Mouse (Mus musculus) forebrain, embryonic 14.5 days (tissue): Measurements from ENCODE around the gene Pde4c. TPM values are rescaled to one million over a fixed set of nuclear protein-coding genes. Genes with fewer than 3 reads are reported as not detected.

Source experiments
- ATAC-seq: fragments of 200-750 bp; cut with Nextera tagmentation; 2 replicates; pipeline ENCODE4 v1.8.0; 2017; ENCODE audit warnings: mild to moderate bottlenecking, moderate library complexity
- DNase-seq: peaks from one replicate; pipeline ENCODE4 v3.0.0-alpha.2; 2015; ENCODE audit warnings: low spot score
- H3K27ac ChIP-seq: fragments of 300-500 bp; sonication (generic); 2 replicates; pipeline ENCODE4 v1.5.1; 2014; ENCODE audit warnings: low read depth, mild to moderate bottlenecking, control low read depth, low read length, moderate library complexity
- H3K27me3 ChIP-seq: fragments of 300-500 bp; sonication (generic); replicated peaks from 2 replicates; pipeline ENCODE4 v1.6.1; 2014; ENCODE audit warnings: low read length, control low read depth, mixed read lengths; ENCODE audit not compliant: control insufficient read depth, insufficient read depth
- H3K36me3 ChIP-seq: fragments of 300-500 bp; sonication (generic); 2 replicates; pipeline ENCODE4 v1.6.1; 2014; ENCODE audit warnings: low read length, control low read depth; ENCODE audit not compliant: control insufficient read depth, insufficient read depth
- H3K4me1 ChIP-seq: fragments of 300-500 bp; sonication (generic); 2 replicates; pipeline ENCODE4 v1.6.1; 2014; ENCODE audit warnings: antibody characterized with exemption, low read length, control low read depth; ENCODE audit not compliant: control insufficient read depth, insufficient read depth
- H3K4me2 ChIP-seq: fragments of 300-500 bp; sonication (generic); 2 replicates; pipeline ENCODE4 v1.6.1; 2014; ENCODE audit warnings: mild to moderate bottlenecking, control low read depth, low read length
- H3K4me3 ChIP-seq: fragments of 300-500 bp; sonication (generic); 2 replicates; pipeline ENCODE4 v1.5.1; 2014; ENCODE audit warnings: low read depth, low read length, control low read depth
- H3K9ac ChIP-seq: fragments of 300-500 bp; sonication (generic); 2 replicates; pipeline ENCODE4 v1.6.1; 2014; ENCODE audit warnings: mild to moderate bottlenecking, low read length, control low read depth, moderate library complexity
- H3K9me3 ChIP-seq: fragments of 300-500 bp; sonication (generic); replicated peaks from 2 replicates; pipeline ENCODE4 v1.6.1; 2016; ENCODE audit warnings: low read length, control low read depth, mixed read lengths; ENCODE audit not compliant: control insufficient read depth
- WGBS: fragments of 180-500 bp; shearing (Covaris S2); extraction: QIAGEN DNeasy Blood & Tissue Kit; methylation state at CpG from one replicate; pipeline ENCODE4 v1.1.7; 2014; 5-methylcytosine and 5-hydroxymethylcytosine counted together
- polyA plus RNA-seq: library from polyadenylated mRNA; unstranded; fragments of >200 nt; fragmentation: Nextera tagmentation; extraction: Ambion mirVana; gene quantifications from 2 replicates; pipeline ENCODE4 v1.2.1, GENCODE M21; 2014

Pde4c gene
- polyA plus RNA-seq, 1 experiment from 2014 or later, result not detected

- Histone ChIP-seq H3K9me3 (no peaks in the 10 kb centered on the region), H3K27ac (no peak overlapping the region), H3K9ac (peak overlapping the region; percentile 43), H3K4me1 (peaks cover 15% of the 10 kb centered on the region), H3K4me3 (no peak overlapping the region), H3K4me2 (peak overlapping the region; percentile 75), H3K36me3 (peaks cover 36% of the 10 kb centered on the region), H3K27me3 (no peaks in the 10 kb centered on the region)
- no peak for ATAC-seq
- 63% methylated on average over 8 of the region's 8 CpGs for WGBS
- no peak for DNase-seq
Observed at GRCm38 (mm10) chr8:70790846-70791245, 67.3 kb downstream of the Pde4c start.

GRCm38 (mm10) chr8:70791294-70791701 is 67.8 kb downstream of the Pde4c start:
- no peak for ATAC-seq
- no peak for DNase-seq
- H3K4me1 ChIP-seq, result peaks cover 15% of the 10 kb centered on the region
- H3K36me3 ChIP-seq, result peaks cover 32% of the 10 kb centered on the region
- no peaks in the 10 kb centered on the region for H3K27me3 ChIP-seq
- 82% methylated on average over 7 of the region's 7 CpGs for WGBS
- H3K9ac ChIP-seq, result peak overlapping the region; percentile 78
- peak overlapping the region; percentile 75 for H3K4me2 ChIP-seq
- peak overlapping the region; percentile 58 for H3K4me3 ChIP-seq
- no peak overlapping the region for H3K27ac ChIP-seq
- no peaks in the 10 kb centered on the region for H3K9me3 ChIP-seq

GRCm38 (mm10) chr8:70791975-70792691 is 68.6 kb downstream of the Pde4c start:
- DNase-seq, result peak; percentile 98
- H3K9me3 ChIP-seq, result no peaks in the 10 kb centered on the region
- peaks cover 24% of the 10 kb centered on the region for H3K36me3 ChIP-seq
- WGBS, result 4% methylated on average over 58 of the region's 58 CpGs
- peak; percentile 86 for ATAC-seq
- peak overlapping the region; percentile 78 for H3K9ac ChIP-seq
- H3K4me2 ChIP-seq, result peak overlapping the region; percentile 75
- H3K27ac ChIP-seq, result peak overlapping the region; percentile 90
- H3K4me1 ChIP-seq, result peaks cover 18% of the 10 kb centered on the region
- peak overlapping the region; percentile 58 for H3K4me3 ChIP-seq
- H3K27me3 ChIP-seq, result no peaks in the 10 kb centered on the region

GRCm38 (mm10) chr8:70792700-70793099 is 69.2 kb downstream of the Pde4c start:
- peaks cover 18% of the 10 kb centered on the region; the same call in 1 of the 2 replicates for H3K36me3 ChIP-seq
- H3K27me3 ChIP-seq, result peaks cover 2% of the 10 kb centered on the region; the same call in 1 of the 2 replicates
- DNase-seq (no peak), ATAC-seq (peak; percentile 31)
- peak overlapping the region; percentile 75 for H3K4me2 ChIP-seq
- H3K9me3 ChIP-seq, result no peaks in the 10 kb centered on the region
- H3K4me1 ChIP-seq, result peaks cover 19% of the 10 kb centered on the region
- peak overlapping the region; percentile 90 for H3K27ac ChIP-seq
- peak overlapping the region; percentile 58 for H3K4me3 ChIP-seq
- peak overlapping the region; percentile 78 for H3K9ac ChIP-seq
- WGBS, result 0% methylated on average over 20 of the region's 20 CpGs

GRCm38 (mm10) chr8:70794215-70794614 is 70.7 kb downstream of the Pde4c start:
- H3K9me3 ChIP-seq, result no peaks in the 10 kb centered on the region
- H3K4me1 ChIP-seq, result peaks cover 23% of the 10 kb centered on the region
- no peak overlapping the region for H3K9ac ChIP-seq
- WGBS, result 88% methylated on average over 2 of the region's 2 CpGs
- H3K27ac ChIP-seq, result no peak overlapping the region
- DNase-seq (no peak), ATAC-seq (no peak)
- H3K4me3 ChIP-seq, result no peak overlapping the region
- H3K4me2 ChIP-seq, result no peak overlapping the region
- H3K27me3 ChIP-seq, result peaks cover 17% of the 10 kb centered on the region
- H3K36me3 ChIP-seq, result peaks cover 4% of the 10 kb centered on the region; the same call in 1 of the 2 replicates

GRCm38 (mm10) chr8:70795370-70795769 is 71.8 kb downstream of the Pde4c start:
- whole genome bisulfite sequencing, result 88% methylated on average over 2 of the region's 2 CpGs
- Histone ChIP-seq H3K27me3 (peaks cover 23% of the 10 kb centered on the region), H3K9me3 (no peaks in the 10 kb centered on the region)

GRCm38 (mm10) chr8:70796403-70797080 is 73.0 kb downstream of the Pde4c start:
- WGBS, result 1% methylated on average over 50 of the region's 54 CpGs
- no peaks in the 10 kb centered on the region for H3K36me3 ChIP-seq
- H3K9me3 ChIP-seq, result no peaks in the 10 kb centered on the region
- H3K9ac ChIP-seq, result peak overlapping the region; percentile 73
- peak overlapping the region; percentile 54 for H3K4me3 ChIP-seq
- peaks cover 17% of the 10 kb centered on the region for H3K4me1 ChIP-seq
- H3K4me2 ChIP-seq, result peak overlapping the region; percentile 91
- DNase-seq (peak; percentile 6), ATAC-seq (peak; percentile 3; the same call in 1 of the 2 replicates)
- H3K27me3 ChIP-seq, result peaks cover 23% of the 10 kb centered on the region
- peak overlapping the region; percentile 27; the same call in 1 of the 2 replicates for H3K27ac ChIP-seq

More at GRCm38 (mm10) chr8:70795370-70795769, 71.8 kb downstream of the Pde4c start:
- Histone ChIP-seq H3K4me1 (peaks cover 23% of the 10 kb centered on the region), H3K4me3 (no peak overlapping the region), H3K4me2 (no peak overlapping the region), H3K9ac (no peak overlapping the region), H3K36me3 (no peaks in the 10 kb centered on the region), H3K27ac (no peak overlapping the region)
- ATAC-seq (no peak), DNase-seq (no peak)

GRCm38 (mm10) chr8:70797081-70798070 is 73.9 kb downstream of the Pde4c start:
- H3K27me3 ChIP-seq, result peaks cover 25% of the 10 kb centered on the region
- H3K4me2 ChIP-seq, result peak overlapping the region; percentile 91
- ATAC-seq (peak; percentile 85), DNase-seq (peak; percentile 97)
- H3K4me3 ChIP-seq, result peak overlapping the region; percentile 54
- H3K9me3 ChIP-seq, result no peaks in the 10 kb centered on the region
- under 1% methylated on average over 56 of the region's 57 CpGs for WGBS
- H3K36me3 ChIP-seq, result no peaks in the 10 kb centered on the region
- H3K4me1 ChIP-seq, result peaks cover 16% of the 10 kb centered on the region
- peak overlapping the region; percentile 27; the same call in 1 of the 2 replicates for H3K27ac ChIP-seq
- H3K9ac ChIP-seq, result peak overlapping the region; percentile 73
